Mouse (Mus musculus) bone marrow macrophage, adult 2 months (primary cell): ENCODE results near the gene Gjb3.

Source experiments
- CTCF ChIP-seq: IDR thresholded peaks from 2 replicates; pipeline ENCODE4 v1.5.1; 2012; ENCODE audit warnings: low read depth, mild to moderate bottlenecking, low read length, moderate library complexity
- POLR2A ChIP-seq: IDR thresholded peaks from 2 replicates; pipeline ENCODE4 v1.6.1; 2012; ENCODE audit warnings: mild to moderate bottlenecking, low read depth, low read length, borderline replicate concordance

DNA sequence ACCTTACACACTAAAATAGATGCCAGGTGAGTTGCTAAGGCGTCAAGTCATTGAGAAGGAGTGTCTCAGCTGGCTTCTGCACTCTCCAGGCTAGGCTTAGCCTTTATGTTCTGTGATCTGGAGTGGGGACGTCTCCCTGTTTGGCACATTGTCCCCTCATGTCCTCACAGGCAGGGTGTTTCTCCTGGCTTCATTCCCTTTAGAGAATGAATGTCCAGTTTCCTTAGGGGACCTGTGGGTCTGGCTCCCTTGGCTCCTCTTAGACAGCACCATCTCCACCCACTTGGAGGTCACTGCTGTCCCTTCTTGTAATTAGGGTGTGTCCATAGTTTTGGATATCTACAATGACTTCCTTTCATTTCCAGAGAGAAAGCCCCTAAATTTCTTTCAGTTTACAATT is 23.7 kb downstream of the Gjb3 start:
- TF ChIP-seq CTCF = no peak
- no peak for TF ChIP-seq POLR2A
